Mouse (Mus musculus): ENCODE data around the gene Dapl1.

GRCm38 (mm10) chr2:59465671-59466070 lies 18.8 kb upstream of the Dapl1 start:
- TF ChIP-seq CTCF (IDR thresholded peaks at IDR 0.05; ENCODE audit: insufficient read depth, low read length) (no peak), POLR2A (IDR thresholded peaks at IDR 0.05; ENCODE audit: borderline replicate concordance, extremely low read depth, low read depth, low read length) (no peak)

Measured in lung, adult 2 months (tissue).